Mouse (Mus musculus) thymus, postnatal 14 days (tissue): ENCODE results near the gene Olfr56.
"Not testable (repeated sequence)": the region's sequence is repeated elsewhere in the genome, so short reads cannot be mapped to it uniquely, and the experiment has no call there.

ENCODE experiments used
- DNase-seq: peaks from one replicate; pipeline ENCODE4 v3.0.0; 2021

The Olfr56 gene

GRCm38 (mm10) chr11:49060061-49060460 lies 81.4 kb downstream of the Olfr56 start:
- not testable (repeated sequence) for DNase-seq

- DNase-seq, result peak; percentile 5
These were observed 83.2 kb downstream of the Olfr56 start for GRCm38 (mm10) chr11:49061865-49062264.

GRCm38 (mm10) chr11:49063713-49064469 lies 85.2 kb downstream of the Olfr56 start, which contains the start of gene Tgtp2:
Tgtp2 (minus strand) TSS chr11:49064206.
- DNase-seq, result peak; percentile 30

DNA sequence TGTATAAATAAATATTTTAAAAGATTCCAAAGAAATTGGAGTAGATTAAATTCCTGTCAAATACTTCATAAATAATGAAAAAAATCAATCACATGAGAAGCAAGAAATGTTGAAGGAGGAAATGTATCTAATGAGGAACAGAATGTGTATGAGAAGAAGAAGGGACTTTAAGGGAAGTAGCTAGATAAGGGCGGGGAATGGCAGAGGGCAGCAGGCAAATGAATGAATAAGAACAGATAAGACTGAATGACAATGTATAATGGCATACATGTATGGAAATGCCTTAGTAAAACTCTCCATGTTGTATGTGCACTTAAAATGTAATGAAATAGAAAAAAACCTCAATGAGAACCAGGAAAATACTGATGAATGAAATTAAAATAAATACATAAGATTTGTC lies 89.7 kb downstream of the Olfr56 start:
- no peak for DNase-seq

DNA sequence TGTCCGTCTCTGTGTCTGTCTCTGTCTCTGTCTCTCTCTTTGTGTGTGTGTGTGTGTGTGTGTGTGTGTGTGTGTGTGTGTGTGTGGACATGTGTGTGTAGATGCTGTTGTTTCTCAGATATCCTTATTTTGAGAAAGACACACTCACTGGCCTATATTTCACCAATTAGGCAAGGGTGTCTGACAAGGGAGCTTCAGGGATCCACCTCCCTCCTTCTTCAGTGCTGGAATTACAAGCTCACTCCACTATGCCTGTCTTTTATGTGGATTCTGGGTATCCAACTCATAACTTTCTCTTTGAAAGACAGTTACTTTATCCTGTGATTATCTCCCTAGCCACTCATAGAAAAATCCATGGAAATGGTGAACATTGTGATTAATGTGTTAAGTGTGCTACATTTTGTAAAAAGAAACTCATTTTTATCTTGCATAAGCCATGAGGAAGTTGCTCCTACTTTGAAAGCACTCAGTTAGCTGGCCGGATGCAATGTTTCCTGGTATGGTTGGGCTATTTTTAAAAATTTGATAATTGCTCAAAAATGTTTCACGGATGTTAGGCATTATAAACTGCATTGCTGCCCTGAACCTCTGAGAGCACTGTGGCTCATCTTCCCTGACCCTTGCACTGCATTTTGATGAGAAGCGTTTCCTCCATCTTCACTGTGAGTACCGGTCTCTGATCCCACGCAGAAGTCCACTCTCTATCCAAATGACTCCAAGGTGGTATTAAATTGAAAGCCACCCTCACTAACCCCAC lies 97.5 kb downstream of the Olfr56 start, which contains the start of gene Ifi47:
Gene Ifi47 (plus strand): TSS at position 587 of the 757 bp plus-strand sequence.
- not testable (repeated sequence) for DNase-seq

- DNase-seq, result no peak
These were observed 98.3 kb downstream of the Olfr56 start for GRCm38 (mm10) chr11:49077012-49077411.

DNA sequence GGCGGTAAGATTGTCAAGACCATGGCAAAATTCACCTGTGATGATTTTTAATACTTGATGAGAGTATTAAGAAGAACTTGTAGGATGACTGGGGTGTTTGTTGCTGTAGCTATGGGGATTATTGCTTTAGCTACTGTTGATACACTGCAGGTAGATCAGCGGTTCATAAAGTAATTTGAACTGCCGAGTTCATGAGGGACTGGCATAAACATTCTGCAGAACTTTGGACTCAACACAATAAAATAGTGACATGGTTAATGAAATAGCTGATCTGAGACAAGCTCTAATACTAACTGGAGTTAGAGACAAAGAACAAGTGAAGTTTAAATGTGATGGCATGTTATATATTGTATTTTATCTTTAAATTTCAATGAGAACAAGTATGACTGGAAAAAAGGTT lies 100.0 kb downstream of the Olfr56 start:
- no peak for DNase-seq

GRCm38 (mm10) chr11:49080636-49081035 lies 101.9 kb downstream of the Olfr56 start:
- DNase-seq, result no peak

DNA sequence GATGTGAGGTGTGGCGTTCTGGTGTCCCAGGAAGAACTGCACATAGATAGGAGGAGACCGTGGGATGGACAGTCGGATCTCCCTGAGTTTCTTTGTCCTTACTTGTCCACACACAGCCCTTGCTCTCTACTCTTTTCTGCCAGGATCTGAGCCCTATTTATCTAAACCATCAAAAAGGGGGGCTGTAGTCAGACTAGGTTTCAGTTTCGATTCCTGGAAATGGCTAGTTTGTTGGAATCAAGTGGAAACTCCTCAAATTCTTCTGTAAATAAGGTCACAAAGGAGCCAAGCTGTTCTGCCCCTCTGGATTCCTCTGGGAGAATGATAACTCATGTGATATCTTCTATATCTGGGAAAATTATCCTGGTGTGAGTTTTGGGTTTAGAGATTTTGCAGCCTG lies 102.7 kb downstream of the Olfr56 start:
- DNase-seq, result no peak

DNA sequence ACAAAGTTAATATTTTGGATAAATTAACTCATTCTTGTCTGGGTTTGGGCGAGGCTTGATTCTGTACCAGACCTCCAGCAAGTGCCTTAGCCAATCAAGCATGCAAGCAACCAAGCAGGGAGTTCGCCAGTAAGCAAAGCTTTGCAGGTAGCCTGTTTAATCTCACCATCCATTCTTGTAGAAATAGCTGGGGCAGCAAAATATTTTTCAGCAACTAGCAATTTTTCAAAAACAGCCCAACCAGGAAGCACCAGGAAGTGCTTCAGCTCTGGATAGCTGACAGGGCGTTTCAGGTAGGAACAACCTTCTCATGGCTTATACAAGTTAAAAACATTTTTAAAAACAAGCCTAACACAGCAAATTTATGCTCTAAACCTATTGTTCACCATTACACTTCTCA lies 103.2 kb downstream of the Olfr56 start:
- no peak for DNase-seq

GRCm38 (mm10) chr11:49083146-49083545 lies 104.5 kb downstream of the Olfr56 start:
- no peak for DNase-seq

DNA sequence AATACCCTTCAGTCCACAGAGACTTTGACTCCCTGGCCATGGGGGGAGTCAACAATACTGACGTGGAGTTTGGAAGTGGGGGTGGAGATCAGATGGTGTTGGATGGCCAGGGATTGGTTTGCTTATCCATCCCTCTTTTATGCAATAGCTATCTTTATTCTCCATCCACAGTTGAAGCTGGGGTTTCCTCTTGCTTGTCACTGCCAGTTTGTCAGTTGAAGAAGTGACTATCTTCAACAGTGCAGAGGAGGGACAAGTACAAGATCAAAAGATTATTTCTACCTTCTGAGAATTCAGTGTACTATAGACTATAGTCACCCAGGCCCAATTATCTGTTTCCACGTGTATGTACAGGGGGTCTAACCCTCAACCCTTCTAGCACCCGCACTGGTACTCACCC lies 105.1 kb downstream of the Olfr56 start:
- no peak for DNase-seq

DNA sequence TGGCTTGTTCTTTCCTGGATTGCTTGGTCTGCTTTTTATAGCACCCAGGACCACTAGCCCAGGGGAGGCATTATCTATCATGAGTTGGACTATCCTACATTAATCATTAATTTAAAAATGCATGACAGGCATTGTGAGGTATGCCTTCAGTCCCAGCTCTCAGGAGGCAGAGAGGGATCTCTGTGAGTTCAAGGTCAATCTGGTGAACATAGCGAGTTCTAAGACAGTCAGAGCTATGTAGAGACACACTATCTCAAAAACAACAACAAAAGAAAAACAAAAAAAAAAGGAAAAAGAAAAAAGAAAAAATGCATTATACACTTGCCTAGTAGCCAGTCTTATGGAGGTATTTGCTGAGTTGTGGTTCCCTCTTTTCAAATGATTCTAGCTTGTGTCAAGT lies 105.7 kb downstream of the Olfr56 start:
- DNase-seq, result no peak

- DNase-seq, result peak; percentile 67
These were observed 106.2 kb downstream of the Olfr56 start for GRCm38 (mm10) chr11:49084875-49085274.

- DNase-seq, result peak; percentile 55
These were observed 108.2 kb downstream of the Olfr56 start for GRCm38 (mm10) chr11:49086858-49087361.

DNA sequence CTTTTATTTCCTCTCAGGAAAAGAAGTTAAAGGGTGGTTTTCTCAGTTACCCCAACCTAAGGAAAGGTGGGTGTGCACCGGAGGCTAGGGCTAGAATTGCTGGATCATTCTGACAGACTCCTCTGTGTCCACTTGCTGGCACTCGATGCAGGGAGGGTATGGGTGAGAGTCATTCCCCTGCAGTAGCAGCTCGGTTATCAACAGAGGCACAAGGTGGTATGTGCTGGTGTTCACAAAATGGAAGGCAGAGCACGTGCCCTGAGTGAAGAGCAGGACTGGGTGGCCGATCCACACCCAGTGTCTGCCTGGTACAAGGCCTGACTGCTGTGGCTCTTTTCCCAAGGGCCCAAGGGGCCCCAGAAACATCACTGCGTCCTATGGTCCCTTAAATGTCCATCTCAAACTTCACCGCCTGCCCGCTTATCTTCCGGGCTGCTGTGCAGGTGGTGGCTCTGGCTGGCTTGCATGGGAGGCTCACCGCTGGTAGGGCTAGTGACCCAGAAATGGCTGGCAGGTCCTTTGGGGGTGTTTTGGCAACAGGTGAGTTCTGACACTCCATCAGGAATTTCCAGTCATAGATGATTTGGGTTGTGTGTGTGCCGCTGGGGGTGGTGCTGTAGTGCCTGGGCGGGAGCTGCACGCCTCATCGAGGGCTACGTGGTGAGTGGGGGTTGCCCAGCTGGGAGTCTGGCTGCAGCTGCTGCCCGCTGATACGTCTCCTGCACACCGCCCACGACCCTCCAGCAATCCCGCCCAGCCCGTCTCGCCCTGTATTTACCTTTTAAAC lies 109.3 kb downstream of the Olfr56 start:
- peak; percentile 82 for DNase-seq

- no peak for DNase-seq
These were observed 110.4 kb downstream of the Olfr56 start for GRCm38 (mm10) chr11:49088990-49089652.

DNA sequence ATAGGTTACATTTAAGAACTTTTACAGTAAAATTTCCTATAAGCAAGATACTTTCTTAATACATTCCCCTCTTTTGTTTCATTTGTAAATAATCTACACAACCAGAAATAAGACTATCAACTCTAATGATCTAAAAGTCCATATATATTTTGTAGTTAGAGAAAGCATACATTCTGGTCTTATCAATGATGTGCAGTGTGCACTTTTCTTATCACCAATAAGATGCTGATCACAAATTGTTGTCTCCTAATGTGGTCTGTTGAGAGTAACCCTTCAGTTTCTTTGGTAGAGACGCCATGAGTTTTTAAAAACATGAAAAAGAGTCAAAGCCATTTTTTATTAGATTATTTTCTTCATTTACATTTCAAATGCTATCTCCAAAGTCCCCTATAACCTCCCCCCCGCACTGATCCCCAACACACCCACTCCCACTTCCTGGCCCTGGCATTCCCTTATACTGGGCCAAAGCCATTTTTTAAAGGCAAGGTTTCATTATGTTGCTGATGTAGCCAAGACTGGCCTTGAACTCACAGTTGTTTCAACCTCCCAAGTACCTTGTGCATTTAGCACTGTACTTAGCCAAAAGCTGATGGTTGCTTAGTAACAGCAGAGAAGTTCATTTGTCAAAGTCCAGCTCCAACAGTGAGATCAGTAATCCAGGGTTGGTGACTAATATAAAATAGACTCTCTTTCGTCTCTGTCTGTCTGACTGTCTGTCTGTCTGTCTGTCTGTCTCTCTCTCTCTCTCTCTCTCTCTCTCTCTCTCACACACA lies 111.2 kb downstream of the Olfr56 start:
- DNase-seq, result no peak

GRCm38 (mm10) chr11:49090551-49090950 lies 111.9 kb downstream of the Olfr56 start:
- DNase-seq, result no peak

DNA sequence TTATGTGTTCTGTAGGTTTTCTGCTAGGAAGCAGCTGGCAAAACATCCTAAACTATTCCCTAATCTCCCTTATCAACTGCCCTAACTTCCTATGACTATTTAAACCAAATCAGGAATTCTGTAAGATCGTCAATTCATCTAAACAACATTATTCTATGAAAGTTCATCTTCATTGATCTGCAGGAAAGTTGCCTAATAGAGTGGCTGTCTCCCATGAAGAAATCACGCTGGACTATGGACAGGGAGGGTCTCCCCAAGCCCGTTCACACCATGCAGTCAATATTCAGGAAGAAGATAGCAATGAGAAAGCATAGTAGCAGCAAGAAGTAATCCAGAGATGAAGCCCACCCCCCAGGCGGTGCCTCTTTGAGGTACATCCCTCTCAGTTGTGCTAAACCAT lies 112.5 kb downstream of the Olfr56 start:
- DNase-seq, result no peak

- DNase-seq, result no peak
These were observed 113.4 kb downstream of the Olfr56 start for GRCm38 (mm10) chr11:49092053-49092586.
